In genomic region chr5:37047992-37048391, GRCm38 (mm10) we compare ENCODE assay signal across 16 mouse cellular contexts. TPM values are rescaled to one million over a fixed set of nuclear protein-coding genes. Genes with fewer than 3 reads are reported as not detected.
A peak's percentile ranks its signal among the peaks of the same experiment; 100 is the strongest.
DNase-seq lines count a peak whose midpoint lies in the region; ATAC-seq and TF ChIP-seq lines count a peak whose summit lies in the region.
"Had no signal": no experiment of that assay in that cellular context is flagged by ENCODE, and none has a peak within 500 bp of the region (broad histone marks: within the 10 kb centered on the region; RNA-seq: fewer than 3 reads in every experiment).

No protein-coding gene starts in this region.

- intact Hi-C loops in left cerebral cortex, adult 2 months (cut with DNase I), result no loop called here

- peak; percentile 26 for DNase-seq in 3134 (ENCODE audit: extremely low read depth, insufficient read length, low spot score)
- DNase-seq in CD4-positive helper T cell, adult 2 months (ENCODE audit: low read depth, low spot score), result peak; percentile 79
- peak; percentile 90 for DNase-seq in induced T-regulatory cell, adult 2 months (ENCODE audit: low read depth)
- peak; percentile 50 for DNase-seq in stomach, postnatal 0 days (ENCODE audit: low spot score)
- no peak for DNase-seq in left cerebral cortex, adult 2 months (ENCODE audit: extremely low spot score in 1 of 2, low spot score in 2 of 2)
- DNase-seq in right cerebral cortex, postnatal 36 days (ENCODE audit: low spot score in 2 of 2), result no peak
- no peak for DNase-seq in embryo, embryonic 10 days (ENCODE audit: low spot score)
- no peak for DNase-seq in embryonic facial prominence, embryonic 10.5 days (ENCODE audit: low spot score)
- DNase-seq: adrenal gland, postnatal 14 days; kidney, adult 2 months; left cerebral cortex, postnatal 4 days had no signal

- H3K27ac ChIP-seq in stomach, postnatal 0 days (replicated peaks), result no peak overlapping the region
- H3K27ac ChIP-seq in left cerebral cortex, adult 2 months, result no peak overlapping the region
- no peak overlapping the region for H3K27ac ChIP-seq in embryonic facial prominence, embryonic 10.5 days (replicated peaks)
- H3K27ac ChIP-seq: hindbrain, embryonic 10.5 days; liver, embryonic 15.5 days had no signal

- ATAC-seq in stomach, postnatal 0 days (ENCODE audit: low FRiP score, low TSS enrichment), result no peak

- WGBS in stomach, postnatal 0 days, result 55% methylated on average over 7 of the region's 7 CpGs
- 72% methylated on average over 7 of the region's 7 CpGs for WGBS in embryonic facial prominence, embryonic 10.5 days

- no peak for TF ChIP-seq EP300 in stomach, postnatal 0 days (optimal IDR thresholded peaks at IDR 0.05)

- H3K9me3 ChIP-seq in stomach, postnatal 0 days (ENCODE audit: control insufficient read depth, low read length), result no peaks in the 10 kb centered on the region
- no peaks in the 10 kb centered on the region for H3K9me3 ChIP-seq in embryonic facial prominence, embryonic 10.5 days
- H3K9me3 ChIP-seq: hindbrain, embryonic 10.5 days; liver, embryonic 15.5 days had no signal

- no peaks in the 10 kb centered on the region for H3K4me1 ChIP-seq in stomach, postnatal 0 days (replicated peaks; ENCODE audit: control insufficient read depth, insufficient read depth)
- peaks cover 14% of the 10 kb centered on the region for H3K4me1 ChIP-seq in embryonic facial prominence, embryonic 10.5 days

- H3K36me3 ChIP-seq in stomach, postnatal 0 days (ENCODE audit: control insufficient read depth, insufficient read depth, low read length), result no peaks in the 10 kb centered on the region
- H3K36me3 ChIP-seq in embryonic facial prominence, embryonic 10.5 days (replicated peaks), result no peaks in the 10 kb centered on the region
- H3K36me3 ChIP-seq: hindbrain, embryonic 10.5 days; liver, embryonic 15.5 days had no signal

- TF ChIP-seq CTCF in stomach, postnatal 0 days (IDR thresholded peaks at IDR 0.05; ENCODE audit: low read depth), result no peak
- no peak for TF ChIP-seq CTCF in left cerebral cortex, adult 2 months (IDR thresholded peaks at IDR 0.05)

- H3K4me3 ChIP-seq in stomach, postnatal 0 days (ENCODE audit: low read depth, low read length), result no peak overlapping the region
- H3K4me3 ChIP-seq in left cerebral cortex, adult 2 months, result no peak overlapping the region
- no peak overlapping the region for H3K4me3 ChIP-seq in embryonic facial prominence, embryonic 10.5 days
- H3K4me3 ChIP-seq: erythroblast, embryonic 14.5 days; hindbrain, embryonic 10.5 days; liver, embryonic 15.5 days; myocyte had no signal

- no peak overlapping the region for H3K4me2 ChIP-seq in stomach, postnatal 0 days (replicated peaks; ENCODE audit: low read depth)
- H3K4me2 ChIP-seq: liver, embryonic 15.5 days had no signal

- no peaks in the 10 kb centered on the region for H3K27me3 ChIP-seq in stomach, postnatal 0 days (ENCODE audit: control insufficient read depth, insufficient read depth, low read length)
- peaks cover 4% of the 10 kb centered on the region; the same call in 1 of the 2 replicates for H3K27me3 ChIP-seq in embryonic facial prominence, embryonic 10.5 days (replicated peaks; ENCODE audit: low read depth, poor library complexity, severe bottlenecking)
- H3K27me3 ChIP-seq: liver, embryonic 15.5 days had no signal

- no peak overlapping the region for H3K9ac ChIP-seq in stomach, postnatal 0 days (ENCODE audit: low read length)
- H3K9ac ChIP-seq: liver, embryonic 15.5 days had no signal

RNA-seq across cellular contexts. Expression of gene Gm1043, which starts 37.2 kb away (rescaled TPM):
- polyA plus RNA-seq in stomach, postnatal 0 days (2015; fragmentation: Nextera tagmentation; extraction: Ambion mirVana), result 0.02 and 0.07 TPM in 2 replicates
- total RNA-seq in left cerebral cortex, adult 2 months (2021), result 10 to 100 TPM; 42.7 to 48.5 TPM
- not detected in 2 replicates for polyA plus RNA-seq in embryonic facial prominence, embryonic 10.5 days (2016; fragmentation: Nextera tagmentation; extraction: Ambion mirVana)
- polyA plus RNA-seq: erythroblast, embryonic 14.5 days; liver, embryonic 15.5 days; myocyte had no signal

RNA-seq across cellular contexts. Expression of gene Wfs1, which starts 59.0 kb away (rescaled TPM):
- 7.6 and 8.5 TPM in 2 replicates for polyA plus RNA-seq in stomach, postnatal 0 days (2015; fragmentation: Nextera tagmentation; extraction: Ambion mirVana)
- total RNA-seq in left cerebral cortex, adult 2 months (2021), result 100 to 1,000 TPM; 118 to 155 TPM
- polyA plus RNA-seq in embryonic facial prominence, embryonic 10.5 days (2016; fragmentation: Nextera tagmentation; extraction: Ambion mirVana), result 7.3 and 10.0 TPM in 2 replicates
- total RNA-seq: megakaryocyte-erythroid progenitor cell, adult 5-6 weeks had no signal

Comparison
In these comparisons a context has a peak if more than half of its experiments do, and no peak if none do; other contexts are left out.
1. DNase-seq: peak in 3134 (single experiment), CD4-positive helper T cell, adult 2 months (single experiment), induced T-regulatory cell, adult 2 months (single experiment) and stomach, postnatal 0 days (single experiment); none in left cerebral cortex, adult 2 months (0 of 2), right cerebral cortex, postnatal 36 days (0 of 2), embryo, embryonic 10 days (single experiment) and embryonic facial prominence, embryonic 10.5 days (single experiment).